Mouse (Mus musculus) B cell, adult 2 months (primary cell): ENCODE measurements around the gene Kat14.
A peak's percentile ranks its signal among the peaks of the same experiment; 100 is the strongest.
"Not testable (repeated sequence)": the region's sequence is repeated elsewhere in the genome, so short reads cannot be mapped to it uniquely, and the experiment has no call there.

Experiments
- DNase-seq, 2 experiments: peaks; one replicate each; pipeline ENCODE4 v3.0.0; 2022

The Kat14 gene

DNA sequence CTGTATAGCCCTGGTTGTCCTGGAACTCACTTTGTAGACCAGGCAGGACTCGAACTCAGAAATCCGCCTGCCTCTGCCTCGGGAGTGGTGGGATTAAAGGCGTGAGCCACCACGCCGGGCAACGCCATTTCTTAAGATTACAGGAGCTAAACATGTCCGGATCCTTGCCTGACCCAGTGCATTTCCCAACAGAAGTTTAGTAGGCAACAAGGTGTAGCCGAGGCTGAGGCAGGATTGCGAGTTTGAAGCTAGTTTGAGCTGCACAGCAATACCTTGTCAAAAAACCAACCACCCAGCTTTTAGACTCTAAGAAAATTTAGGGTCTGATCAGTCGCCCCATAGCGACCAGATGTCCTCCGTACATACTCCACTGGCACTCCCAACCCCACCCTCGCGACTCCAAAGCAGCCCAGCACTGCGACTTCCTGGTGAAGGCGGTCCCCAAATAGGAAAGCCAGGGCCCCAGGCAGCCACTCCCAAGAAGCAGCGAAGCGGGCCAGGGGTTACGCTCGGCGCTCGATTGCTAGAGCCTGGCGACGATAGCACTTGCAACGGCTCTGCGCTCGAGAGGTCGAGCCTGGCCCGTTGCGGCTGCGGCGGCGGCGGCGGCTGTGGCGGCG is at the start of gene Kat14, which contains the start of gene Pet117:
Kat14 (plus strand) TSS at position 584 of the 620 bp plus-strand sequence.
Pet117 (plus strand) TSS at position 597 of the 620 bp plus-strand sequence.
- DNase-seq, result peak; percentile 90 to 91

DNA sequence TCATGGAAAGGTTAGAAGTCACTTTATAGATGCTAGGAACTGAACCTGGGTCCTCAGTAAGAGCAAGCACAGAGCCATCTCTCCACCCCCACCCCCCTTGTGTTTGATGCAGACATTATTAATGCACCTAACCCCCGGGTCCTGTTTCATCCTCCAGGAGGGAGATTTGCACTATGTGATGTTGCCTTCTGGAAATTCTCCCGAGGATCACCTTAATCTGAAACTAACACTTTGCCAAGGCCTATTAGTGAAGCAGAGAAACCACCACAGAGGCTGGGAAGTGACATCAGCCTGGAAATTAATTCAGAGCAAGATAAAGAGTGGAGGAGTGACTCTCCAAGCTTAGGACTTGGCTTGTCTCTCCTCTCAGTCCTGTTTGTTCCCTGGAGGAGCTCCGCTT is 44.6 kb upstream of the Kat14 start:
- no peak for DNase-seq

DNA sequence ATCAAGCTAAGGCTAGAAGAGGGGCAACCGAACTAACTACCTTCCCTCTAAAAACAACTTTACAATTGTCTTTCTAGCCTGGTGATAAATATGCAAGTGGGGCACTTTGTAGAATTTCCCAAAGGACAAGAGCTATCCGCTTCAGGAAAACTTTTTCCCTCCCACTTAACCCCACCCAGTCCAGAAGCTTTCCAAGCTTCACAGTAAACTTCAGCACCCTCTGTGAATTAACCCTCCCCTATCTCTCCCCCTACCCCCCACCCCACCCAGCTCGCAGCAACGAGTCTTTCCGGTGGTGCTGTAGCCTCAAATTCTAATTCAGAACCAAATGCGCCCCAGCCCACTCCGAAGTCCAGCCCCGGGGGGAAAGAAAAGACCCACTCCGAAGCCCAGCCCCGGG is 39.3 kb upstream of the Kat14 start:
- DNase-seq, result no peak

DNA sequence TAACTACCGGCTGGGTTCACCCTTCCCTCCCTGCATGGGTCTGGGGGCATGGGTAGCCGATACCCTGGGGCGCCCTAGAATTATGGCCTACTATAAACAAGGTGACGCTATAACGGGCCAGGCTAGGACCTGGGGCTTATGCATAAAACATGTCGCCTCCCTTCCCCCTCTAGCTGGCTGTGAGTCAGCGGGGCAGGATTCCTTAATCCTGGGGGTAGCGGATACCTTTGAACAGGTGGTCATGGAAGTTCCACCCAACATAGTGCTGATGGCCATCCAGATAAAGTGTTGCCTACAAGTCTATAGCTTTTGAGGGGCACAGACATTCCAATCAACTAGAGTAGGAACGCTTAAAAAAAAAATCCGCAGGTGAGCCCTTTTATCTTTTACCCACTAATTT is 38.8 kb upstream of the Kat14 start:
- DNase-seq, result peak; percentile 10 to 19

DNA sequence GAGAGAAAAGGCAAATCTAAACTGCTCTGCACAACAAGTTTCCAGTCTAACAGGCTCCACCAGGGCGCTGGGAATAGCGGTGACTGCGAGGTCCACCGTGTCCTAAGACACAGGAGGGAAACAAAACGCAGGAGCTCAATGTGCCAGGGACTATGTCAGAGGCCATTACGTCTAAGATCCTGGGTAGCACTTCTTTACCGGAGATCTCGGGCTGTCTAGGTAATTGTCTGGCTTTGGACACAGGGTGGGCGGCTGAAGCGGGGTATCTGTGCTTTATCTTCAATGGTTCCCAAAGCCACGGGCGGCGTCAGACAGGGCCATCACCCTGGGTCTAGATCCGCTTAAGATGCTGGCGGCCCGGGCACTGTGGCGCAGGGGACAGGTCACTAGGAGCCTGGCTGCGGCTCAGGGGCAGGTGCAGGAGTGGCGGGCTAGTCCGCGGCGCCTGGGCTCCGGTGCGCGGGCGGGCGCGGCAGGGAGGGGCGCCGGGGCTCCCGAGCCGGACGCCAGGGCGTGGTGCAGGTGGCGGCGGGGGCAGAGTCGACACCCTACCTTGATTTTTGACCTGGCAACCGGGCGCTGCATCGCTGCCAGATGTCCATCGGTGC is 38.3 kb upstream of the Kat14 start:
- DNase-seq, result no peak

DNA sequence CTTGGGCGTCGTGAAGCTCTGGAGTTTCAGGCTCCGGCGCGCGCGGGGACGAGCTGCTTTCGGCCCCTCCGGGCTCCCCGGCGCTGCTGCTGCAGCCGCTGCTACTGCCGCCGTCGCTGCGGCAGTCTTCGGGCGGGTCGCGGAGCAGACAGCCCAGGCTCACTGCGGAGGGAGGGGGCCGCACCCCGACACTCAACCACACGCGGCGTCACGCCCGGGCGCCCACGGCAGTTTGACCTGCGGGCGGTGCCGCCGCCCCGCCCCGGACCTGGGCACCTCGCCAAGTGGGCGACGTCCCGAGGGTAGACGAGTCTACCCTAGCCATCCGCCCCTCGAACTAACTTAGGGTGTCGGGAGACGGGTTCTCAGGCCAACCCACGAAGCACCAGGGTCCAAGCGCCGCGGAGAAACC is 37.8 kb upstream of the Kat14 start:
- peak; percentile 29 to 38 for DNase-seq

DNA sequence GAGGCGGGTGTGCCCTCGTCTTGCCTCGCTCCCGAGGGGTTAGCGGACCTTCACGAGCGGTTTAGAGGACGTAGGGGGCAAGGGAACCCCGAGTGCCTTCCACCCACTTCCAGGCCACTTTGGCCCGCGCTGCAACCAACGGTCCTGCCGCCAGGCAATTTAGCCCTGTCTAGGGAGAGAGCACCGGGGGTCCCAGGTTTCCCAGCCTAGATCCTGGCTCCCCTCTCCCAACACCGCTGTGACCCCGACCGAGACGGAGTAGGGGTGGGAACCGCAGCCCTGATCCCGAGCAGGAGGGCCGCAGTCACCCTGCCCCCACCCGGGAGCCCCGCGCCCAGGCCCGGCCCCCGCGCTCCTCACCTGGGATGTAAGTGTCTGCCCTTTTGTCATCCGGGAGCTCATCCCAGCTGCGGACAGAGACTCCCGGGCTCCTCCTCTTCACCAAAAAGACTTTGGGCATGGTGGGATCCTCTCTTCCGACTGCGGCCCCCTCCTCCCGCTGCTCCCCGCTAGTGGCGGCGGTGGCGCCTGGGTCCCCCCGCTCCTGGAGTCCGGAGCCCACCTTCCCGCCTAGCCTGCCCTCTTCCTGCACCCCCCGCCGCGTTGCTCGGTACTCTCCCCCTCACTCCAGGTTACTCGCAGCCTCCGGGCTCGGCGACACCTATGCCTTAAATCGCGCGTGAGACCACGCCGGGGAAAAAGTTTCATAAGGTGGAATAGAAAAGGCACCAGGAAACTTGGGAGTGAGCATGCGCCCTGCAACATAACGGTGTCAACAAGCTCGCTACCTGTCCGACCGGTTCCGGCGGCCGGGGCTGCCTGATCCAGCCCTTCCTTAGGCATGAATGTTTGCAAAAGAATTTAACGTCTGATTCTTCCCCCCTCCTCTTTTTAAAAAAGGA is 37.1 kb upstream of the Kat14 start, which contains the start of gene Ovol2:
Ovol2 (minus strand) TSS at position 746 of the 902 bp plus-strand sequence.
- peak; percentile 21 for DNase-seq

DNA sequence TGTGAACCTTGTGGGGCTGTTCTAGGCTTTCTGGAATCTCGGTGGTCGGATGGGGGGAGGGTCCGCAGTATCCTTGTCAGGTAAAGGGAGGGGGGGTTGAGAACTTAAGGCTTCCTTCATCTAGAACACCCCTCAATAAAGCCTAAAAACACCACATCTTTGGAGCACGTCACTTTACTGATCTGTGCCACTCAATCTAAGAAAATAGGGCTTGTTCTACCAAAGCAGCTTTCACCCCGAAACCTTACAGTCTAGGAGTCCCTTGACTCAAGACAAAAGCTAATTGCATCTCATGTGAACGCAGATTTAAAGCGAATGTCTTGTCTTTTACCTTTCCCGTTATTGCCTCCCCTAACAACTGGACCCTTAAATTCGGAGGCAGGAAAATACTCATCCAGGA is 36.3 kb upstream of the Kat14 start:
- DNase-seq, result no peak

DNA sequence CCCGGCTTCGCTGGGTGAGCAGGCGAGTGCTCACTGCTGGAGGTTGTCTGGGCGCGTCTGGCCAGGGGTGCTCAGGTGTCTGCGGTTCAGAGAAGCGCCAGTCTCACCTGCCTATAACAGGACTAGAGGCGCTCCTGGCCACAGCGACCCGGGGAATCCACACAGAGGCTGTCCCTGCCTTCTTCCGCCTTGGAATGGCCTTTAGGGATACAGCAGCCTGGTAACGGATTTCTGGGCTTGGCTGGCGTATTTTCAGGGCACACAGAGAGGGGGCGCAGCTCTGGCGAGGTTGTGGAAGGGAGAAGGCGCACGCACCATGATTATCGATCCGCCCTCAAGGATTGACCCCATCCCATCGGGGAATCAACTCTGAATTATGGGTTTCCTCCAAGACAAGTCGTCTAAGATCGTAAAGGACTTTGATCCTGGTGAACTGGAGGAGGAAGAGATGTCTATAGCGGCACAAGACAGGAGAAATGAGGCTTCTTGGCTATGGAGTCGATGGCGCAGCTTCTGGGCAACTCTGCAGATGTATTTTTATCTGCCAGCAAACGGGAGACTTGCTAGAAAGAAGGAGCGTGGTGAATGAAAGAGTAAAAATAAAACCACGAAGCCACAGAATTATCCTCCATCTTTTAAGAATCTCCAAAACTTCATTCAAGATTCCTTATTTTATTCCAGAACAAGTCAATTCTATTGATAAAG is 35.5 kb upstream of the Kat14 start:
- DNase-seq, result no peak

DNA sequence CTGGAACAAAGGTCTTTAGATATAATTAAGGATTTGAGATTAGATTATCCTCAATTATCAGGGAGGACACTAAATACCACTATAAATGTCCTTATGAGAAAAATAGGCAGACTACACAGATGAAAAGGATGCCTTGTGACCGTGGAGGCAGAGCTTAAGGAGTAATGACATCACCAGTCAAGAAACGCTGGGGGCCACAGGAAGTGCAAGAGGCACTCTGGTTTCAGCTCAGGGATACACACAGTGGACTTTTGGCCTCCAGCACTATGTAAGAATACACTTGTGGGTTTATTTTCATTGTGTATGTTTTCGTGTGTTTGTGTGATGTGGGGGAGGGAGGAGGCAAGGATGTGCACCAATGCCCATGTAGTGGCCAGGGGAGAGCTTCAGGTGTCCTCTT is 31.6 kb upstream of the Kat14 start:
- no peak for DNase-seq

DNA sequence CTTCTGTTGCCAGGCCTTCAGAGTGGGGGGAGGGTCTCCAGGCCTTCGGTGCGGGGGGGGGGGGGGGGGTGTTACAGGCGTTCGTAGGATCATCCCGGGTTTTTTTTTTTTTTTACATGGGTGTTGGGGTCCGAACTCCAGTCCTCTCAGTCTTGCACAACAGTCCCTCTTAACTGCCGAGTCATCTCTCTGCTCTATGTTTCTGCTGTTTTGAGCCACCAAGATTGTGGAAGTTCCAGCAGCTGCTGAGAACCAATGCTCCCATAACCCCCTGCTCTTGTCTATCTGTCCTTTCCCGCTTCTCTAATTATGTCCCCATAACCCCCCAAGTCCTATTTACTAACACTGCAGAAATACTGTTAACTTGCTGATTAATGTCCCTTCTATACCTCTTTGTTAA is 31.1 kb upstream of the Kat14 start:
- no peak for DNase-seq

DNA sequence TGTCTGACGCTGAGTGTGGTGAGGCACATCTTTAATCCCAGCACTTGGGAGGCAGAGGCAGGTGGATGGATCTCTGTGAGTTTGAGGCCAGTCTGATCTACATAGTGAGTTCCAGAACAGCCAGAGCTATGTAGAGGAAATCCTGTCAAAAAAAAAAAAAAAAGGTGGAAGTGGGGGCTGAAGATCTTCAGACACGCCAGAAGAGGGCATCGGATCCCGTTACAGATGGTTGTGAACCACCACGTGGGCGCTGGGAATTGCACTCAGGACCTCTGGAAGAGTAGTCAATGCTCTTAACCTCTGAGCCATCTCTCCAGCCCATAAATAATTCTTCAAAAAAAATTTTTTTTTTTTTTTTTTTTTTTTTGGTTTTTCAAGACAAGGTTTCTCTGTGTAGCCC is 30.6 kb upstream of the Kat14 start:
- DNase-seq, result not testable (repeated sequence)

DNA sequence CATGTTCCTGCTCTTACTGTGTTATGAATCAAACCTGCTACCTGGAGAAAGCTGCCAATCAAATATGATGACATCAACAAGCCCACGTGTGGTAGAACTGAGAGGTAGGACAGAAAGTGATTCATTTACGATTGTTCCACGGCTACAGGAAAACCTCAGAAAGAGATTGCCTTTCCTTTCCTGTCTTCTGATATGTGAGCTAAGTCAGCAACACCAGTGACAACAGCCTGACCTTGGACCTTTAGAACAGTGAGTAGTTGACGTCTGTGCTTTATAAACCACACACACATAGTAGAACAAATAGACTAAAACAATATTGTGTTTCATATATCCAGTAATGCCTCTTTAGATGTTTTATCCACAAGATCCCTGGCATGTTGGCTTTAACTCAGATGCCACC is 25.6 kb upstream of the Kat14 start:
- no peak for DNase-seq

DNA sequence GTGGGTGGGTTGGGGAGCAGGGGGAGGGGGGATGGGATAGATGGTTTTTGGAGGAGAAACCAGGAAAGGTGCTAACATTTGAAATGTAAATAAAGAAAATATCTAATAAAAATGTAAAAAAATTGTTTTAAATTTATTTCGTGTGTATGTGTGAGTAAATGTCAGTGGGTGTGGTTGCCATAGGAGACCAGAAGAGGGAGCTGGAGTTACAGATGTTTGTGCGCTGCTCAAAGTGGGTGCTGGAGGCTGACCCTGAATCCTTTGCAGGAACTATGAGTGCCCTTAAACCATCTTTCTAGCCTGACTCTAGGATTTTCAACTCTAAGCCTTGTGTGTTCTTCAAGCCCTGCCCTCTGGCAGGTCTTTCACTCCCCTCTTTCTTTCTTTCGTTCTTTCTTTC is 20.3 kb upstream of the Kat14 start:
- DNase-seq, result peak in 1 of 2 experiments; percentile 7

DNA sequence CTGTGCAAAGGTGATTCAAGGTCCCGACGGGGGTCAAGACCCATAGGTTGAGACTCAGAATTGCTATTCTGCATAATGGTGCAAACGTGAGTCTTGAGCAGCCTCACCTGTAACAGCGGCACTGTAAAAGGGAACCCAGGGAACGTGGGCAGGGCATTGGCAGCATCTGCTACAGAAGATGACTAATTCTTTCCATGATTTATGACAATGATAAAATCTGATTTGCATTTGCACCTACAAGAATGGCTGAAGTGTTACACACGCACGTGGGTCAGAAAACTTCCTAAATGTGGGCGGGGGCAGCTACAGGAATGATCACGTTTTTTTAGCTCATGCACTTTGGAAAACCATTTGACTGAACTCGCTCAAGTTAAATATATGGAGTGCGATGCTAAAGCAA is 15.9 kb upstream of the Kat14 start:
- DNase-seq, result no peak

DNA sequence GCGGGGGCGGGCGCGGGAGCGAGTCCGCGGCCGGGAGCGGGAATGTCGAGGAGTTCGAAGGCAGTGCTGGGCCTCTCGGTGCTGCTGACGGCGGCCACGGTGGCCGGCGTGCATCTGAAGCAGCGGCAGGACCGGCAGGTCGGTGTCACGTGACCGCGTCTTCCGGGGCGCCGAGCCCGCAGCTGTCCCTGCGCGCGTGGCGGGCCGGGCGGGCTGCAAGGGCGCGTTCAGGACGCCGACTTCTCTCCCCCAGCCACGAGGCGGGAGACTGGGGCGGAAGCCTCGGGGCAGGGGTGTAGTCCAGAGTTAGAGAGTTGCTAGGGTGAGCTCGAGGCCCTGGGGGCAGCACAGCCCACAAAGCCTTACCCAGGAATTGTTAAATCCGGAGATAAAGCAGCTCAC is 238 bp downstream of the Kat14 start:
- DNase-seq, result no peak

DNA sequence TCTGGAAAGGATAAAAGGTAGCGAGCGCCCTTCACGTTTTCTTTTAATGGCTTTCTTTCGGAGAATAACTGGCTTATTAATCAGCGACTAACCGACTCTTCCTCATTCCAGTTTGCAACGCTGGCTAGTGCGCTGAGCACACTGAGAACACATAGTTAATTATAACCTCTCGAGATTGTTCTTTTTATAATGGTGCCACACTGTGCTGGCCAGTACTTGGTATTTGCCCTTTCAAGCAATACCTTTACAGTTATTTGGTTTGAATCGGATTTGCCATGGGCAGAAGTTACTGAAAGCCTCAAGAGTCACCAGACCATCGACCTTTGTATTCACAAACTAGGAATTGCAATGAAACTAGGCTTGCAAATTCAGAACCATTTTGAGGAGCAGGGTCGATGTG is 728 bp downstream of the Kat14 start:
- no peak for DNase-seq

DNA sequence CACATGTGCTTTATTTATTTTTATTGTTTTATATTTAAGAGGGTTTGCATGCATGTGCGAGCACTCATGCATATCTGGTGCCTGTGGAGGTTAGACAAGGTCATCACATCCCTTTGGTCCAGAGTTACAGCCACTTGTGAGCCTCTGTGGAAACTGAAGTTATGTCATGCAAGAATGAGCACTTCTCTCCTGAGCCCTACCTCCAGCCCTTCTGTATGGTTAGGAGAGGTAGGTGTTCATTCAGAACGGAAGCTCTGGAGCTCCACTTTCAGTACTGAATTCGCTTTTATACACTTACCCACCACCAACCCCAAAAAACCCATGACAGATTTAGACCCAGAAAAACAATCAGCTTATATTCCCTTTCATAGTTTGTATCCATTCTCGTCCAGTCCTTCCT is 2.8 kb downstream of the Kat14 start:
- no peak for DNase-seq

DNA sequence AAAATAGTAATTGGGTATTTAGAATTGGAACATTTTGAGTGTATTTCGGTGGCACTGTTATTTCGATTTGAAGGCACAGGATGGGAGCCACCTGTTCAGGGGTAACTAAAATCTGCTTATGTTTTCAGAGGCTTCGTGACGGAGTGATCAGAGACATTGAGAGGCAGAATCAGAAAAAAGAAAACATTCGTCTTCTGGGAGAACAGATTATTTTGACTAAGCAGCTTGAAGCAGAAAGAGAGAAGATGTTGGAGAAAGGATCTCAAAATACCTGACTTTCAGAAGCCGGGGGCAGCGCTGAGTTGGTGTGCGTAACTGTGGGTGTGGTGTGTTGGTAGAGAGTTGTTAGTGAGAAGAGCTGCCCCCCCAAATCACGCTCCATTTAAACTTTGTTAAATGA is 4.3 kb downstream of the Kat14 start:
- no peak for DNase-seq

DNA sequence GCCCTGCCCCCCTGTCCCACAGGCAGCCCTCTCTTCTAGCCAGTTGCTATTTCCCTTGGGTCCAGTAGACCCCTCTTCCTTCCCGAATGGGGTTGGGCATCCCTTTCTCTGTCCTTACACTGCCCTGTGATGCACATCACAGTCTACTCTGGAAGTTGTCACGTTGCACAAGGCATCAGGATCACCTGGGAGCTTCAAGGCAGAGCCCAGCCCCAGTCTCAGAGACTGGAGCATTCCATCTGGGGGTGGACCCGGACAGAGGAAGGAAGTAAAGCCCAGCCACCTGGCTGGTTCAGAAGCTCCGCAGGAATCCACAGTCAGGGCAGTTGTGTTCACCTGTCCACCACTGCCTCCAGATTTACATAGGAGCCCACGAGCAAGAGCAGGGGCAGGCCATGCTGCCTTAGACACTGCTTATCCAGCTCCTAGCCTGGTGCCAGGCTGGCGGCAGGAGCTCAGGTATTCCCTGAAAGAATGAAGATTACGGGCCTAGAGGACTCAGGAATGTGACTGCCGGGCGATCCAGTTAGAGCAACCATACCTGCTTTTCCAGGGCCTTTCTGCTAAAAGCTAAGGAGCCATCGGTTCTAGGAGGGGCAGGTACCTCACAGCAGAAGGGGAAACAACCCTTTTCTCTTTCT is 6.4 kb downstream of the Kat14 start:
- DNase-seq, result no peak

DNA sequence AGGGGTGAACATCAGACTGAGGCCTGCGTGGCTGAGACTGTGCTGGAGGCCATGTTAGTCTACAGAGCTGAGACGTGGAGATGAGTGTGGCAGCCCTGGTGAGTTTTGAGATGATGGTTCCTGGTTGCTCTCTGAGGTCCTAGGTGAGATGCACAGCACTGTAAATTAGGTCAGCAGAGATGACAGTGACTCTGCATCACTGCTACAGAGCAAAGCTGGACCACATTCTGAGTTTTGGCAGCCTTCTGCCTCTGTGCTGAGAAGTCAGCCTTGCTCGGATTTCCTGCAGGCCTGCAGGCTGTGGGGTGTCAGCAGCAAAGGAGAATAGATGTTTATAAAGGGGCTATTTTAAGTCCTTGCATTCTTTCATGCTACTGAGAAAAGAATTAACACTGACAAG is 12.5 kb downstream of the Kat14 start:
- DNase-seq, result no peak

DNA sequence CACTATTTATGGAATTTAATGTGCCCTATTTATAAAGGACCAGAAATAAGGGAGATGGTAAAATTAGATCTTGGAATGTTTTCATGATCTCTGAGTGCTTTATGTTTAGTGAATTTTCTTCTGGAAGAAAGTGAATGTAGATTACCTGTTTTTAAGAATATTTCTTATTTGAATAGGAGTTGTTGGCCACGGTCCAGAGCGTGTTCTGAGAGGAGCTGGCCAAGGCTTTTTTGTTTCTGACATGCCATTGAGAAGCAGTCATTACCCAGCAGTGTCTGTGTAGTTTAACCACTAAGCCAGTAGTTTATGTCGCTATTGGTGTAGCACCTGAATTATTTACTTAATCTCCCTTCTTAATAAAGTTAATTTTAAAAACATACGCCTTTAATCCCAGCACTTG is 13.0 kb downstream of the Kat14 start:
- DNase-seq, result no peak
